ENCODE assay signal across 9 mouse cellular contexts in the genomic region with DNA sequence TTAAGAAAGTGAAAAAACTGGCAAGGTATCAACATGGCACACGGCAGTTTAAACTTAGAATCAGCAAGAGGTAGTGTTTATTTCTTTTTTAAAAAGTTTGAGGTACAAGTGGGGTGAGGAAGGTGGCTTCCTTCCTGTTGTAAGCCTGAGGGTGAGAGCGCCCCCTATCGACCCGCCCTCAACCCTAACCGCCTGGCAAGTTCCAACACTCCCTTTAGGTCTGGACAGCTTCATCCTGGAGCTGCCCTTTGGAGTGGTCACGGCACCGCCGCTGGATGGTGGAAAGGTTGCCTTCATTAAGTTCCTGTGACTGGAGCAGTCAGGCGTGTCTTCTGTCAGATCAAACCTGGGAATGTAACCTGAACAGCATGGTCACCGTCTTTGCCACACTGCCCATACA. TPM values are rescaled to one million over a fixed set of nuclear protein-coding genes. Genes with fewer than 3 reads are reported as not detected.
A peak's percentile ranks its signal among the peaks of the same experiment; 100 is the strongest.
DNase-seq lines count a peak whose midpoint lies in the region; ATAC-seq lines count a peak whose summit lies in the region.
"Had no signal": no experiment of that assay in that cellular context is flagged by ENCODE, and none has a peak within 500 bp of the region (broad histone marks: within the 10 kb centered on the region; RNA-seq: fewer than 3 reads in every experiment).

No protein-coding gene starts in this region.

- DNase-seq in cerebellum, postnatal 10 days, result peak; percentile 17 to 27
- no peak for DNase-seq in cerebellum, adult 9-10 months
- peak; percentile 37 for DNase-seq in A20 (ENCODE audit: low read depth, low spot score)
- peak; percentile 54 for DNase-seq in kidney, adult 11 months
- DNase-seq in embryo, embryonic 11 days, result no peak
- DNase-seq in retina, postnatal 1 day, result no peak
- DNase-seq: heart, postnatal 4 days had no signal

- peak; percentile 43; the same call in 1 of the 2 replicates for ATAC-seq in megakaryocyte, adult 5-6 weeks (ENCODE audit: poor library complexity, severe bottlenecking)
- no peak for ATAC-seq in cerebellum, adult (ENCODE audit: insufficient number of reproducible peaks, low FRiP score, low TSS enrichment)

RNA-seq across cellular contexts. Expression of a gene that starts 47.7 kb away (rescaled TPM):
- 2.0 and 2.1 TPM in 2 replicates for total RNA-seq in megakaryocyte, adult 5-6 weeks (2015)
- total RNA-seq in megakaryocyte, adult 5-6 weeks (2017), result 2.3 and 2.6 TPM in 2 replicates

Comparison
In these comparisons a context has a peak if more than half of its experiments do, and no peak if none do; other contexts are left out.
1. DNase-seq: peak in cerebellum, postnatal 10 days (2 of 2), A20 (single experiment) and kidney, adult 11 months (single experiment); none in cerebellum, adult 9-10 months (single experiment), embryo, embryonic 11 days (single experiment) and retina, postnatal 1 day (single experiment).